Mouse (Mus musculus): ENCODE results near the gene Zc3hav1. TPM values are rescaled to one million over a fixed set of nuclear protein-coding genes. Genes with fewer than 3 reads are reported as not detected.

The Zc3hav1 gene
- polyA plus RNA-seq, 1 experiment from 2014 or later, result 23.4 TPM

DNA sequence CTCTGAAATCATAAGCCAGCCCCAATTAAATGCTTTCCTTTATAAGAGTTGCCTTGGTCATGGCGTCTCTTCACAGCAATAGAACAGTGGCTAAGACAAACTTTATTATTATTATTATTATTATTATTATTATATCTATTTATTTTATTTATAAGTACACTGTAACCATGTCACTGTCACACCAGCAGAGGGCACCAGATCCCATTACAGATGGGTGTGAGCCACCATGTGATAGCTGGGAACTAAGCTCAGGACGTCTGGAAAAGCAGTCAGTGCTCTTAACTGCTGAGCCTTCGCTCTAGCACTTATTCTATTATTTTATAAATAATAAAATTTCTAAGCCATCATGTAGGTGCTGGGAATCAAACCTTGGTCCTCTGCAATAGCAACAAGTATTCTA lies 60.7 kb downstream of the Zc3hav1 start:
- 57% methylated on average over 3 of the region's 3 CpGs for WGBS (ENCODE audit: insufficient replicate concordance)
- Histone ChIP-seq H3K4me1 (replicated peaks) (peaks cover 11% of the 10 kb centered on the region), H3K27me3 (0 out of 2 replicates have a peak, but pooled peaks cover under 1% of the 10 kb centered on the region), H3K27ac (replicated peaks) (no peak overlapping the region), H3K9me3 (replicated peaks) (no peaks in the 10 kb centered on the region), H3K36me3 (replicated peaks) (peaks cover 37% of the 10 kb centered on the region), H3K9ac (no peak overlapping the region), H3K4me3 (replicated peaks) (no peak overlapping the region), H3K4me2 (no peak overlapping the region)
- no peak for ATAC-seq (ENCODE audit: insufficient read depth)

DNA sequence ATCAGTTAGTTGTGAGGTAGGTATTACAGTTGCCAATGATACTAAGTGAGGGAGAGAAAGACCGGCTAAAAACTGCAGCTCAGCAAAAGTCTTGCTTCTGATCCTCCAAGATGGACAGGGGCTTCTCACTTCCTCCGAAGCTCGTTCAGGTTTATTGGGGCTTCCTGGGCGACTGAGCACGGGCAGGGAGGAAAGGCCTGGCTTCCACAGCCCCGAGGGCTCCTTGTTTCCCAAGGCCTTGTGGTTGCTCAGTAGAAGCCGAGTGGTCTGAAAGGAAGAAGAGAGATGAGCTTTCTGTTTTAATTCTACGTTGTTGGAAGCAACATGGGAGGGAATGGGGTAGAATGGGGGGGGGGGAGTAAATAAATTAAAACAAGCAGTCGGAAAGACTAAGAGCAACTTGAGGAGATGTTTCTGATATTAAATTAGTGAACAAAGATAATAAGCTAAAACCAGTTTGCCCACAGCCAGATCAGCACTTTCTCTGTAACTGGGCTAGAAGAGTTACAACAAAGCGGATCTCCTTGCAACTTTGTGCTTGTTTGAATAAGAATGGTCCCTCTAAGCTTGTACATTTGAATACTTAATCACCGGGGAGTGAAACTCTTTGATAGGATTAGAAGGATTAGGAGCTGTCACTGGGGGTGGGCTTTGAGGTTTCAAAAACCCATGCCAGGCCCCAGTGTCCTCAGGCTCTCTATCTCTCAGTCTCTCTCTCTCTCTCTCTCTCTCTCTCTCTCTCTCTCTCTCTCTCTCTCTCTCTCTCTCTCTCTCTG lies 61.3 kb downstream of the Zc3hav1 start:
- H3K9ac ChIP-seq, result no peak overlapping the region
- ATAC-seq (ENCODE audit: insufficient read depth), result no peak
- no peak overlapping the region for H3K27ac ChIP-seq (replicated peaks)
- no peaks in the 10 kb centered on the region for H3K27me3 ChIP-seq
- no peaks in the 10 kb centered on the region for H3K9me3 ChIP-seq (replicated peaks)
- no peak overlapping the region for H3K4me3 ChIP-seq (replicated peaks)
- H3K4me1 ChIP-seq (replicated peaks), result peaks cover 5% of the 10 kb centered on the region
- WGBS (ENCODE audit: insufficient replicate concordance), result 72% methylated on average over 11 of the region's 11 CpGs
- H3K36me3 ChIP-seq (replicated peaks), result peaks cover 37% of the 10 kb centered on the region
- H3K4me2 ChIP-seq, result no peak overlapping the region

DNA sequence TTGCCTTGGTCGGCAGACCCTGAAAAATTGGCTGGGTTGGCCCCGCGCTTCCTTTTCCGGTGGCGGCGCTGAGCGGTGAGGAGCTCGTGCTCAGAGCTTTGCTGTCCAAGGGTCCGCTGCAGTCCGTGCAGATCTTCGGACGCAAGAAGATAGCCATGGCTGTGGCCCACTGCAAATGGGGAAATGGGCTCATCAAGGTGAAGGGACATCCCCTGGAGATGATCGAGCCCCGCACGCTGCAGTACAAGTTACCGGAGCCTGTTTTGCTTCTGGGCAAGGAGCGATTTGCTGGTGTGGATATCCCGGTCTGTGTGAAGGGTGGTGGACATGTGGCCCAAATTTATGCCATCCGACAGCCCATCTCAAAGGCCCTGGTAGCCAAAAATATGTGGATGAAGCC lies 70.0 kb downstream of the Zc3hav1 start:
- Histone ChIP-seq H3K4me1 (replicated peaks) (no peaks in the 10 kb centered on the region), H3K27ac (replicated peaks) (no peak overlapping the region), H3K36me3 (replicated peaks) (peaks cover 31% of the 10 kb centered on the region), H3K4me2 (no peak overlapping the region), H3K27me3 (no peaks in the 10 kb centered on the region), H3K9ac (no peak overlapping the region), H3K9me3 (replicated peaks) (no peaks in the 10 kb centered on the region), H3K4me3 (replicated peaks) (no peak overlapping the region)
- 94% methylated on average over 19 of the region's 19 CpGs for WGBS (ENCODE audit: insufficient replicate concordance)
- no peak for ATAC-seq (ENCODE audit: insufficient read depth)

DNA sequence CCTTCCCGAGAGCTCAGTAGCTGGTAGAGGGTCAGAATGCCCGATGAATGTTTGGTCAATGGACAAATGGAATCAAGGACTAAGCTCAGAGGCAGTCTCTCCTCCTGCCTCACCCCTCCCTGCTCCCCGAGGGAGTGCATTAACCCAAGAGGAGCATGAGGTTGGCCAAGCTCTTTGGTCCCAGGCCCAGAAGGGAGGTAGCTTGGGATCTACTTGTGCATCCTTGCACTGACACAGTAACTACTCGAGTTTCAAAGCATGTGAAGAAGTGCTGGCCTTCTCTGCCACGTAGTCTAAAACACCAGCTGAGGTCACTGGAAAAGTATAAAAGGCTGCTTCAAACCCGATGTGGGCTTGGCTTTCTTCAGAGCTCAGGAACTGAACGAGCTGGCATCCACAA lies 89.9 kb downstream of the Zc3hav1 start:
- no peak overlapping the region for H3K4me3 ChIP-seq (replicated peaks)
- ATAC-seq (ENCODE audit: insufficient read depth), result no peak
- no peaks in the 10 kb centered on the region for H3K9me3 ChIP-seq (replicated peaks)
- H3K27ac ChIP-seq (replicated peaks), result no peak overlapping the region
- 51% methylated on average over 7 of the region's 7 CpGs for WGBS (ENCODE audit: insufficient replicate concordance)
- no peaks in the 10 kb centered on the region for H3K4me1 ChIP-seq (replicated peaks)
- H3K36me3 ChIP-seq (replicated peaks), result no peaks in the 10 kb centered on the region
- H3K4me2 ChIP-seq, result no peak overlapping the region
- no peaks in the 10 kb centered on the region for H3K27me3 ChIP-seq
- H3K9ac ChIP-seq, result no peak overlapping the region

DNA sequence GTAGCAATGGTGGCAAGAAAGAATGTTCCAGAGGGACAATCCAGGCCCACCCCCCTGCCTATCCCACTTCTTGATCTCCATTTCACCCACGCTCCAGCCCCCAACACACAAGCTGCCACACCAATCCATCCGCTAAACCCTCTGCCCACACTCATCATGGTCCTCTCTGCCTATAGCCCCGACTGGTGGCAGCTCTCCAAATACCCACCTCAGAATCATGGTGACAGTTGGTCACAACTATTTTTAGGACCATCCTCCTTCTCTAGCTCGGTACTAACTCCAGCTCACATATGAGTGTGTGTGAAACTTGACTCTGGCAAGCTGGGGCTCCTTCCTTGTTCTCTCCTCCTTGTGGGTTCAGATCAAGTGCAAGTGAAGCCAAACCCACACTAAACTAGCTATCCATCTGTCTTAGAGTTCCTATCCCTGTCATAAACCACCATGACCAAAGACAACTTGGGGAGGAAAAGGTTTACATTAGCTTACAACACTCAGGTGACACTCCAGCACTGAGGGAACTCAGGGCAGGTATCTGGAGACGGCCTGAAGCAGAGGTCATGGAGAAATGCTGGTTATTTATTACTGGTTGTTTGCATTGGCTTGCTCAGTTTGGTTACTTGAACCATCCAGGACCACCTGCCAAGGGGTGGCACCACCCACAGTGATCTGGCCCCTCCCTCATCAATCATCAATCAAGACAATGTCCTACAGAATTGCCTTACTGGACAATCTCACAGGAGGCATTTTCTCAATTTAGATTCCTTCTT lies 90.8 kb downstream of the Zc3hav1 start:
- Histone ChIP-seq H3K4me2 (no peak overlapping the region), H3K27ac (replicated peaks) (no peak overlapping the region), H3K4me3 (replicated peaks) (no peak overlapping the region), H3K4me1 (replicated peaks) (no peaks in the 10 kb centered on the region), H3K27me3 (no peaks in the 10 kb centered on the region), H3K36me3 (replicated peaks) (no peaks in the 10 kb centered on the region), H3K9ac (no peak overlapping the region), H3K9me3 (replicated peaks) (no peaks in the 10 kb centered on the region)
- WGBS (ENCODE audit: insufficient replicate concordance), result 43% methylated on average over 5 of the region's 5 CpGs
- ATAC-seq (ENCODE audit: insufficient read depth), result no peak

DNA sequence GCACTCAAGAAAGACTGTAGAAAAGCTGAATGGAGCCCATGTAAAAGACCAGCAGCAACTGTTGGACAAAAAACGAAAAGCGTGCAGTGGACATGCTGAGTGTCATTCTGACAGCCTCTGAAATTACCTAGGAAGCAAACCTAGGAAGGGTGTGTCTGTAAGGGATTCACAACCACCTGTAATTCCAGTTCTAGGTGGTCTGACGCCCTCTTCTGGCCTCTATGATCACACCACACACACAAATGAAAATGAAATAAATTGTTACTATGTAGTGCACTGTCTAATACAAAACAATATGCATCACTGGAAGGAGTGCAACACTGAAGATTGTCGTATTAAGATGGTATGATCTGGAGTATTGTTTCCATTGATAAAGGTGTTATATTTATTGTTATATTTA lies 92.5 kb downstream of the Zc3hav1 start:
- ATAC-seq (ENCODE audit: insufficient read depth), result no peak
- Histone ChIP-seq H3K27me3 (no peaks in the 10 kb centered on the region), H3K36me3 (replicated peaks) (no peaks in the 10 kb centered on the region), H3K9me3 (replicated peaks) (no peaks in the 10 kb centered on the region), H3K4me3 (replicated peaks) (no peak overlapping the region), H3K9ac (no peak overlapping the region), H3K4me2 (no peak overlapping the region), H3K4me1 (replicated peaks) (no peaks in the 10 kb centered on the region), H3K27ac (replicated peaks) (no peak overlapping the region)
- 55% methylated on average over 4 of the region's 4 CpGs for WGBS (ENCODE audit: insufficient replicate concordance)

- no peaks in the 10 kb centered on the region for H3K9me3 ChIP-seq (replicated peaks)
- H3K4me1 ChIP-seq (replicated peaks), result peaks cover 13% of the 10 kb centered on the region
- WGBS (ENCODE audit: insufficient replicate concordance), result 73% methylated on average over 8 of the region's 8 CpGs
- no peak overlapping the region for H3K4me3 ChIP-seq (replicated peaks)
- H3K27me3 ChIP-seq, result peaks cover 29% of the 10 kb centered on the region
- H3K4me2 ChIP-seq, result no peak overlapping the region
- no peak overlapping the region for H3K9ac ChIP-seq
- H3K36me3 ChIP-seq (replicated peaks), result no peaks in the 10 kb centered on the region
- no peak for ATAC-seq (ENCODE audit: insufficient read depth)
- H3K27ac ChIP-seq (replicated peaks), result no peak overlapping the region
Observed at GRCm38 (mm10) chr6:38257506-38257905, 96.9 kb downstream of the Zc3hav1 start.

DNA sequence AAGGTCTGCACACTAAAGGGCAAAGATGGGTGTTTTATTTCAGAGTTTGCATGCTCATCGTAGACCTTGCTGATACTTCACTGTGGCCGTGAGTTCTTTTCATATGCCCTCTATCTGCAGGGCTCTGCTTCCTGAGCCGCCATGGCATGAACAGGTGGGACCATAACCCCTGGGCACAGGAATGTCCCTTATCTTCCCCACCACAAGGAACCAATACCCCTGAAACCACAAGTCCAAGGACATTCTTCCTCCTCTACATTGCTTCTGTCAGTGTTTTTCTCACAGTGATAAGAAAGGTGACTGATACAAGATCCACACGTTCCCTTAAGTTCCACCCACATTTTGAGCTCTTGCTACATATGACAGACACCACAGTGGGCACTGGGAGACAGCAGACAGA lies 97.6 kb downstream of the Zc3hav1 start:
- peaks cover 13% of the 10 kb centered on the region for H3K4me1 ChIP-seq (replicated peaks)
- no peaks in the 10 kb centered on the region for H3K36me3 ChIP-seq (replicated peaks)
- peaks cover 36% of the 10 kb centered on the region for H3K27me3 ChIP-seq
- H3K4me3 ChIP-seq (replicated peaks), result no peak overlapping the region
- no peak overlapping the region for H3K4me2 ChIP-seq
- H3K9me3 ChIP-seq (replicated peaks), result no peaks in the 10 kb centered on the region
- H3K27ac ChIP-seq (replicated peaks), result no peak overlapping the region
- ATAC-seq (ENCODE audit: insufficient read depth), result no peak
- H3K9ac ChIP-seq, result no peak overlapping the region
- WGBS (ENCODE audit: insufficient replicate concordance), result 38% methylated on average over 4 of the region's 4 CpGs

DNA sequence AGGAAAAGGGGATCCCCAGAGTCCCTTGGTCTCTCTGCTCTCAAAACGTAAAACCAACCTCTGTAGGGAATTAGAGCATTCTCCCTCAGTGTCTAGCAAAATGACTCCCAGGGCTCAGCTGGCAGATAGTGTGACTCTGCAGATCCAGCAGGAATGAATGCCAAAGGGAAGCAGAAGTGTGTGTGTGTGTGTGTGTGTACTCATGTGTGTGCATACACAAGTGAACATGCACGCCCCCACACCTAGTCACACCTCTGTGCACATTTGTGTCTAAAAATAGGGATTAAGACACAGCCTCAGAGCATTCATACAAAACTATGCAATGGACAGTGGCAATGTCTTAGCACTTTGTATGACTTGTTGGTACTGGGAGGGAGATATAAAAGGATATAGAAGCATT lies 98.6 kb downstream of the Zc3hav1 start:
- no peak for ATAC-seq (ENCODE audit: insufficient read depth)
- WGBS (ENCODE audit: insufficient replicate concordance), result 69% methylated on average over 2 of the region's 2 CpGs
- H3K9ac ChIP-seq, result no peak overlapping the region
- peaks cover 13% of the 10 kb centered on the region for H3K4me1 ChIP-seq (replicated peaks)
- no peak overlapping the region for H3K27ac ChIP-seq (replicated peaks)
- H3K27me3 ChIP-seq, result peaks cover 42% of the 10 kb centered on the region
- no peak overlapping the region for H3K4me2 ChIP-seq
- no peaks in the 10 kb centered on the region for H3K9me3 ChIP-seq (replicated peaks)
- no peak overlapping the region for H3K4me3 ChIP-seq (replicated peaks)
- no peaks in the 10 kb centered on the region for H3K36me3 ChIP-seq (replicated peaks)
